ENCODE assay signal across 8 mouse cellular contexts in genomic region chr19:4305491-4306189, GRCm38 (mm10). TPM values are rescaled to one million over a fixed set of nuclear protein-coding genes. Genes with fewer than 3 reads are reported as not detected.
DNase-seq lines count a peak whose midpoint lies in the region; ATAC-seq and TF ChIP-seq lines count a peak whose summit lies in the region.

No protein-coding gene starts in this region.

- peak; percentile 3; the same call in 1 of the 2 replicates for TF ChIP-seq POLR2A in brain, embryonic 14.5 days (IDR thresholded peaks at IDR 0.05; ENCODE audit: borderline replicate concordance, extremely low read depth, insufficient read depth, insufficient read length, poor library complexity, severe bottlenecking)

- H3K36me3 ChIP-seq in hindbrain, embryonic 12.5 days, result no peaks in the 10 kb centered on the region
- no peaks in the 10 kb centered on the region for H3K36me3 ChIP-seq in liver, embryonic 11.5 days (ENCODE audit: control insufficient read depth, insufficient read depth, low read length)
- H3K36me3 ChIP-seq in neural tube, embryonic 11.5 days (ENCODE audit: control insufficient read depth, insufficient read depth, low read length), result no peaks in the 10 kb centered on the region

- peak; percentile 35 to 46 for DNase-seq in lung, adult 18-20 months
- no peak for DNase-seq in lung, postnatal 25 days (ENCODE audit: low spot score)
- peak; percentile 66 for DNase-seq in brain, embryonic 14.5 days (ENCODE audit: low read depth)
- peak; percentile 66 for DNase-seq in liver, embryonic 11.5 days (ENCODE audit: low spot score)
- peak; percentile 65 for DNase-seq in neural tube, embryonic 11.5 days (ENCODE audit: low spot score)
- DNase-seq in thymus, postnatal 36 days, result peak; percentile 66 to 76

- TF ChIP-seq CTCF in brain, embryonic 14.5 days (IDR thresholded peaks at IDR 0.05; ENCODE audit: borderline replicate concordance, extremely low read depth, insufficient read depth, insufficient read length), result no peak

- H3K4me3 ChIP-seq in hindbrain, embryonic 12.5 days, result peak overlapping the region; percentile 93
- peak overlapping the region; percentile 98 for H3K4me3 ChIP-seq in liver, embryonic 11.5 days (ENCODE audit: low read depth, low read length)
- peak overlapping the region; percentile 72 for H3K4me3 ChIP-seq in neural tube, embryonic 11.5 days (ENCODE audit: low read depth, low read length)

- H3K27ac ChIP-seq in hindbrain, embryonic 12.5 days, result peak overlapping the region; percentile 83
- H3K27ac ChIP-seq in liver, embryonic 11.5 days (ENCODE audit: low read depth, low read length), result peak overlapping the region; percentile 85
- H3K27ac ChIP-seq in neural tube, embryonic 11.5 days (ENCODE audit: low read depth, low read length), result peak overlapping the region; percentile 67

- WGBS in hindbrain, embryonic 12.5 days, result under 1% methylated on average over 46 of the region's 68 CpGs
- WGBS in liver, embryonic 11.5 days, result under 1% methylated on average over 53 of the region's 68 CpGs
- under 1% methylated on average over 32 of the region's 68 CpGs for WGBS in neural tube, embryonic 11.5 days

- peak overlapping the region; percentile 81 for H3K4me2 ChIP-seq in hindbrain, embryonic 12.5 days (replicated peaks)
- peak overlapping the region; percentile 94 for H3K4me2 ChIP-seq in liver, embryonic 11.5 days
- H3K4me2 ChIP-seq in neural tube, embryonic 11.5 days (ENCODE audit: low read depth), result peak overlapping the region; percentile 94

- no peaks in the 10 kb centered on the region; the same call in 1 of the 2 replicates for H3K27me3 ChIP-seq in hindbrain, embryonic 12.5 days
- no peaks in the 10 kb centered on the region for H3K27me3 ChIP-seq in liver, embryonic 11.5 days (replicated peaks; ENCODE audit: control insufficient read depth, insufficient read depth, low read length)
- H3K27me3 ChIP-seq in neural tube, embryonic 11.5 days (ENCODE audit: control insufficient read depth, insufficient read depth, low read length), result no peaks in the 10 kb centered on the region

- H3K9me3 ChIP-seq in hindbrain, embryonic 12.5 days (replicated peaks), result no peaks in the 10 kb centered on the region
- H3K9me3 ChIP-seq in liver, embryonic 11.5 days (ENCODE audit: control insufficient read depth, low read length), result no peaks in the 10 kb centered on the region
- no peaks in the 10 kb centered on the region for H3K9me3 ChIP-seq in neural tube, embryonic 11.5 days (ENCODE audit: control insufficient read depth, low read length)

- peak overlapping the region; percentile 97 for H3K9ac ChIP-seq in hindbrain, embryonic 12.5 days
- H3K9ac ChIP-seq in liver, embryonic 11.5 days (ENCODE audit: low read depth, low read length), result peak overlapping the region; percentile 97
- H3K9ac ChIP-seq in neural tube, embryonic 11.5 days (ENCODE audit: low read length), result peak overlapping the region; percentile 77

- peaks cover 51% of the 10 kb centered on the region for H3K4me1 ChIP-seq in hindbrain, embryonic 12.5 days
- H3K4me1 ChIP-seq in liver, embryonic 11.5 days (replicated peaks; ENCODE audit: control insufficient read depth, insufficient read depth, low read length), result peaks cover 46% of the 10 kb centered on the region
- H3K4me1 ChIP-seq in neural tube, embryonic 11.5 days (ENCODE audit: control insufficient read depth, insufficient read depth, low read length), result peaks cover 28% of the 10 kb centered on the region

- peak; percentile 61 for ATAC-seq in erythroid progenitor cell, adult 5-6 weeks (replicated peaks; ENCODE audit: low FRiP score, poor library complexity, severe bottlenecking)
- peak; percentile 70 for ATAC-seq in hindbrain, embryonic 12.5 days (ENCODE audit: low FRiP score)
- ATAC-seq in liver, embryonic 11.5 days (replicated peaks; ENCODE audit: low FRiP score), result peak; percentile 61
- ATAC-seq in neural tube, embryonic 11.5 days (ENCODE audit: insufficient read depth, low FRiP score, low TSS enrichment), result peak; percentile 69

RNA-seq across cellular contexts. Expression of gene Grk2, which starts 0.4 kb away (rescaled TPM):
- polyA plus RNA-seq in brain, embryonic 14.5 days (2012; rRNA removed), result 114 and 119 TPM in 2 replicates
- total RNA-seq in erythroid progenitor cell, adult 5-6 weeks (2015; ENCODE audit: low replicate concordance), result 71.3 and 72.8 TPM in 2 replicates
- 40.5 and 47.1 TPM in 2 replicates for total RNA-seq in erythroid progenitor cell, adult 5-6 weeks (2017; ENCODE audit: low replicate concordance)
- 21.8 and 22.0 TPM in 2 replicates for polyA plus RNA-seq in hindbrain, embryonic 12.5 days (2016; fragmentation: Nextera tagmentation; extraction: Ambion mirVana)
- 22.1 and 23.1 TPM in 2 replicates for polyA plus RNA-seq in liver, embryonic 11.5 days (2014; fragmentation: Nextera tagmentation; extraction: Ambion mirVana)
- polyA plus RNA-seq in neural tube, embryonic 11.5 days (2014; fragmentation: Nextera tagmentation; extraction: Ambion mirVana), result 16.6 and 19.0 TPM in 2 replicates

RNA-seq across cellular contexts. Expression of gene Ankrd13d, which starts 22.7 kb away (rescaled TPM):
- polyA plus RNA-seq in brain, embryonic 14.5 days (2012; rRNA removed), result 53.4 and 54.2 TPM in 2 replicates
- 0.72 and 1.3 TPM in 2 replicates for total RNA-seq in erythroid progenitor cell, adult 5-6 weeks (2015; ENCODE audit: low replicate concordance)
- total RNA-seq in erythroid progenitor cell, adult 5-6 weeks (2017; ENCODE audit: low replicate concordance), result 0.39 TPM in 1 of 2 replicates, not detected in the other
- 17.5 and 22.1 TPM in 2 replicates for polyA plus RNA-seq in hindbrain, embryonic 12.5 days (2016; fragmentation: Nextera tagmentation; extraction: Ambion mirVana)
- 2.9 and 3.2 TPM in 2 replicates for polyA plus RNA-seq in liver, embryonic 11.5 days (2014; fragmentation: Nextera tagmentation; extraction: Ambion mirVana)
- 11.6 and 14.1 TPM in 2 replicates for polyA plus RNA-seq in neural tube, embryonic 11.5 days (2014; fragmentation: Nextera tagmentation; extraction: Ambion mirVana)

RNA-seq across cellular contexts. Expression of gene Ssh3, which starts 36.7 kb away (rescaled TPM):
- polyA plus RNA-seq in brain, embryonic 14.5 days (2012; rRNA removed), result 50.4 and 57.5 TPM in 2 replicates
- 2.2 and 16.8 TPM in 2 replicates for total RNA-seq in erythroid progenitor cell, adult 5-6 weeks (2015; ENCODE audit: low replicate concordance)
- total RNA-seq in erythroid progenitor cell, adult 5-6 weeks (2017; ENCODE audit: low replicate concordance), result 0.90 and 5.2 TPM in 2 replicates
- polyA plus RNA-seq in hindbrain, embryonic 12.5 days (2016; fragmentation: Nextera tagmentation; extraction: Ambion mirVana), result 10.1 and 10.4 TPM in 2 replicates
- 3.2 and 3.3 TPM in 2 replicates for polyA plus RNA-seq in liver, embryonic 11.5 days (2014; fragmentation: Nextera tagmentation; extraction: Ambion mirVana)
- 2.3 and 3.6 TPM in 2 replicates for polyA plus RNA-seq in neural tube, embryonic 11.5 days (2014; fragmentation: Nextera tagmentation; extraction: Ambion mirVana)
